Mouse (Mus musculus) spleen, adult 10 weeks (tissue): ENCODE measurements around the gene Olfr551. TPM values are rescaled to one million over a fixed set of nuclear protein-coding genes. Genes with fewer than 3 reads are reported as not detected.

Experiments
- polyA plus RNA-seq: library from polyadenylated mRNA; stranded (reverse); fragments of 350-450 nt; fragmentation: Illumina TruSeq; extraction: RNeasy Lipid Tissue Mini Kit (QIAGEN cat#74804); gene quantifications from one replicate; pipeline ENCODE4 v1.2.3, GENCODE M21; 2015; ENCODE audit warnings: low replicate concordance; ENCODE audit not compliant: insufficient read depth

Olfr551 gene
- not detected for polyA plus RNA-seq

GRCm38 (mm10) chr7:102591786-102592185 is at the start of gene Olfr551:
Olfr551 (minus strand) TSS chr7:102591886.

DNA sequence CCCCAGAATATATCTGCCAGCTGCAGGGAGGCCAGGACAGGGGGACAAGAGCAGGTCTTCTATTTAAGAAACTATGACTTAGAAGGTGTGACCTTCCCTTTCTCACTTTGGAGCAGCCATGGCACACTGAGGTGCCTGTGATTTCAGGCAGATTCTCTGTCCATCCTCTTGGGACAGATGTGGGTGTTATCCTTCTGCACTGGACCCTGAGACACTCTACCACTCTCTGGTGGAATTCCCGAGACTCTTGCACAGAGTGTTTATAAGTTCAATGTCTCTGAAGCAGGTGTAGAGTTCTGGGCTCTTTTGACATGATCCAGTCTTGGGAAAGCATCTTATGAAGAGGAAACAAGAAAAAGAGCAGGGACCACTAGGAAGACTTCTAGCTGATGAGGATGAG is 46.4 kb upstream of the Olfr551 start, which contains the start of gene Olfr554:
Gene Olfr554, plus strand, starts transcription at position 301 of the 400 bp plus-strand sequence.

DNA sequence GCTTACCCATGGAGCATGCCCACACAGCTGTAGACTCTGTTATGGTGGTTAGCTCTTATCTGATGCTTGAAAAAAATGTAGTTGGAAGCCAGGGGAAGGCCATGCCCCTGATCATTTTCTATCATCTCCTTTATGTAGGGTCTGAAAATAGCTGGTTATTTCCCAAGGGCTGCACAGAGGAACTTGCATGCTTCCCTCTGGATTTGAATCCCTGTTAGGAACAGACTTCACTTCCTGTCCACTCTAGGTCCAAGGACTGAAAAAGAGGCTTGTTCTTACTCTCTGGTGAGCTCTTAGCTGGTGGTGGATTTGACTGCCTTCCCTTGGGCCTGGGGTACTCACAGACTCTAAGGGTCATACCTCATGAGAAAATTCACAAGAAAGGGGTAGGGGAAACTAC is 26.4 kb upstream of the Olfr551 start, which contains the start of gene Olfr553:
Gene Olfr553, minus strand, starts transcription at position 101 of the 400 bp plus-strand sequence.

GRCm38 (mm10) chr7:102597378-102598031 is 5.8 kb upstream of the Olfr551 start, which contains the start of gene Olfr552:
Olfr552 (plus strand) TSS chr7:102597770.

GRCm38 (mm10) chr7:102571142-102571541 is 20.5 kb downstream of the Olfr551 start, which contains the start of gene Olfr550:
Olfr550 (plus strand) TSS chr7:102571442.

GRCm38 (mm10) chr7:102564999-102565997 is 26.4 kb downstream of the Olfr551 start, which contains the start of gene Trim21:
Trim21 (minus strand) TSS chr7:102565486.

GRCm38 (mm10) chr7:102549570-102549969 is 42.1 kb downstream of the Olfr551 start, which contains the start of gene Olfr549:
Olfr549 (plus strand) TSS chr7:102549870.

DNA sequence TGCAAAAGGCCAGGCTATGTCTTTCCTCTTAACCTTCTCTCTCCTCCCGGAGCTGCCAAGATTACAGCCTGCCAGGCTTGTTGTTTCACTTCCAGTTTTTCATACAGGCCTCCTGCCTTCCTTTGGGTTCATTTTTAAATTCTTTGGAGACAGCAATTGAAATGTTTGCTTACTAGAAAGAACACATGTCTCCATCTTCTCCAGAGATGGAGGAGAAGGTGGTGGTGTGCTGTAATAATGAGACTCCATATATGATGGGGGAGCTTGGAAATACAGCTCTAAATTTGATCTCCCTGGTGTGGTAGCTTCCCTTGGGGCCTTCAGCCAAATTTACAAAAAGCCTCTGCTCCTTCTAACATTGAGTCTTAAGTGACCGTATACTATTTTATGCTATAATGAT is 51.1 kb downstream of the Olfr551 start, which contains the start of gene Olfr548-ps1:
Gene Olfr548-ps1, plus strand, starts transcription at position 301 of the 400 bp plus-strand sequence.

DNA sequence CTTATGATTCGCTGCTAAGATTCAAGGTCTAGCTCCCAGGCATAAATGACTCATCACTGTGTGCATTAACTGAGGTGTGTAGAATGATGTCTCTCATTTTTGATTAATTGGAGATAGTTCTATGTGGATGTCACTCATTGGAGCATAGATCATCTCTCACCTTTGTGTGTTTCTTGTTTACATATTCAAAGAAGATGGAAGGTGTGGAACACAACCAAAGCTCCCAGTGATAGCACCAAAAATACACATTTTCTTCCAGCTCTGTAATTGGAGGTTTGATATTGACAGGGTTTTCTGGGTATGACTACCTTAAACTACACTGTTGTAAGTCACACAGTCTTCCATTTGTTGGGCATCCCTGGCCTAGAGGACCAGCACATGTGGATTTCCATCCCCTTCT is 57.2 kb downstream of the Olfr551 start, which contains the start of gene Olfr547:
Gene Olfr547, plus strand, starts transcription at position 301 of the 400 bp plus-strand sequence.

Other genes with a start within 250 kb of the Olfr551 start
- gene Rrm1, start 150.2 kb downstream of the Olfr551 start, polyA plus RNA-seq = 55.2 TPM
- not detected for gene Olfr543, start 110.2 kb downstream of the Olfr551 start, polyA plus RNA-seq
- not detected for gene Olfr544, start 103.6 kb downstream of the Olfr551 start, polyA plus RNA-seq
- not detected for gene Olfr545, start 92.3 kb downstream of the Olfr551 start, polyA plus RNA-seq
- not detected for gene Olfr547, start 57.1 kb downstream of the Olfr551 start, polyA plus RNA-seq
- not detected for gene Olfr548-ps1, start 51.0 kb downstream of the Olfr551 start, polyA plus RNA-seq
- gene Olfr549, start 42.0 kb downstream of the Olfr551 start, polyA plus RNA-seq = not detected
- 58.5 TPM for gene Trim21, start 26.4 kb downstream of the Olfr551 start, polyA plus RNA-seq
- not detected for gene Olfr550, start 20.4 kb downstream of the Olfr551 start, polyA plus RNA-seq
- not detected for gene Olfr552, start 5.9 kb upstream of the Olfr551 start, polyA plus RNA-seq
- not detected for gene Olfr553, start 26.3 kb upstream of the Olfr551 start, polyA plus RNA-seq
- gene Olfr554, start 46.5 kb upstream of the Olfr551 start, polyA plus RNA-seq = not detected
- gene Olfr555, start 66.9 kb upstream of the Olfr551 start, polyA plus RNA-seq = not detected
- not detected for gene Olfr556, start 73.0 kb upstream of the Olfr551 start, polyA plus RNA-seq
- gene Trim68, start 95.4 kb upstream of the Olfr551 start, polyA plus RNA-seq = 25.7 TPM
- gene Olfr557, start 104.0 kb upstream of the Olfr551 start, polyA plus RNA-seq = not detected
- gene Olfr558, start 110.3 kb upstream of the Olfr551 start, polyA plus RNA-seq = 0.52 TPM
- gene Olfr33, start 127.2 kb upstream of the Olfr551 start, polyA plus RNA-seq = not detected
- gene Olfr559, start 135.6 kb upstream of the Olfr551 start, polyA plus RNA-seq = not detected
- gene Olfr560, start 167.5 kb upstream of the Olfr551 start, polyA plus RNA-seq = not detected
- gene Olfr78, start 167.6 kb upstream of the Olfr551 start, polyA plus RNA-seq = 0.35 TPM
- not detected for gene Olfr561, start 179.3 kb upstream of the Olfr551 start, polyA plus RNA-seq
- not detected for gene Olfr564, start 211.6 kb upstream of the Olfr551 start, polyA plus RNA-seq